Mouse (Mus musculus) kidney, adult 2 months (tissue): ENCODE measurements around the gene Fbxw17.

Source experiments
- CTCF ChIP-seq: fragments of 200-500 bp; conservative IDR thresholded peaks from 2 replicates; pipeline ENCODE4 v1.5.1; 2011; ENCODE audit warnings: low read depth, mild to moderate bottlenecking, control low read depth, low read length, moderate library complexity, mixed read lengths; ENCODE audit not compliant: insufficient read depth, insufficient read length
- POLR2A ChIP-seq: fragments of 200-500 bp; IDR thresholded peaks from one replicate; pipeline ENCODE4 v1.6.1; 2011; ENCODE audit warnings: low read depth, low read length, control low read depth

- TF ChIP-seq CTCF (no peak), POLR2A (no peak)
Measured at GRCm38 (mm10) chr13:50426686-50427085, 9.0 kb downstream of the Fbxw17 start.
